Mouse (Mus musculus): ENCODE measurements around the gene Samm50. TPM values are rescaled to one million over a fixed set of nuclear protein-coding genes. Genes with fewer than 3 reads are reported as not detected.

Gene Samm50
- polyA plus RNA-seq, 1 experiment from 2014 or later = 87.8 TPM

GRCm38 (mm10) chr15:84231113-84231712, 39.2 kb downstream of the Samm50 start:
- 0 out of 2 replicates have a peak, but pooled peaks have one; percentile 7 for ATAC-seq (ENCODE audit: low FRiP score)
- peak overlapping the region; percentile 63 for H3K9ac ChIP-seq
- peak overlapping the region; percentile 43 for H3K4me3 ChIP-seq
- H3K36me3 ChIP-seq = no peaks in the 10 kb centered on the region
- H3K4me2 ChIP-seq (replicated peaks) = peak overlapping the region; percentile 93
- no peaks in the 10 kb centered on the region for H3K9me3 ChIP-seq (replicated peaks)
- peaks cover 54% of the 10 kb centered on the region for H3K4me1 ChIP-seq
- peak overlapping the region; percentile 71 for H3K27ac ChIP-seq
- H3K27me3 ChIP-seq = peaks cover 8% of the 10 kb centered on the region; the same call in 1 of the 2 replicates
- WGBS = 5% methylated on average over 15 of the region's 16 CpGs

GRCm38 (mm10) chr15:84231721-84232561, 39.9 kb downstream of the Samm50 start, which contains the start of gene Parvb:
Gene Parvb, plus strand, starts transcription at chr15:84232043.
- under 1% methylated on average over 47 of the region's 53 CpGs for WGBS
- peak; percentile 51 for ATAC-seq (ENCODE audit: low FRiP score)
- Histone ChIP-seq H3K36me3 (no peaks in the 10 kb centered on the region), H3K4me2 (replicated peaks) (peak within 1 kb of the TSS; percentile 93), H3K27me3 (peaks cover 8% of the 10 kb centered on the region; the same call in 1 of the 2 replicates), H3K4me1 (peaks cover 47% of the 10 kb centered on the region), H3K9ac (peak within 1 kb of the TSS; percentile 63), H3K9me3 (replicated peaks) (no peaks in the 10 kb centered on the region), H3K4me3 (peak within 1 kb of the TSS; percentile 43), H3K27ac (peak within 1 kb of the TSS; percentile 71)

DNA sequence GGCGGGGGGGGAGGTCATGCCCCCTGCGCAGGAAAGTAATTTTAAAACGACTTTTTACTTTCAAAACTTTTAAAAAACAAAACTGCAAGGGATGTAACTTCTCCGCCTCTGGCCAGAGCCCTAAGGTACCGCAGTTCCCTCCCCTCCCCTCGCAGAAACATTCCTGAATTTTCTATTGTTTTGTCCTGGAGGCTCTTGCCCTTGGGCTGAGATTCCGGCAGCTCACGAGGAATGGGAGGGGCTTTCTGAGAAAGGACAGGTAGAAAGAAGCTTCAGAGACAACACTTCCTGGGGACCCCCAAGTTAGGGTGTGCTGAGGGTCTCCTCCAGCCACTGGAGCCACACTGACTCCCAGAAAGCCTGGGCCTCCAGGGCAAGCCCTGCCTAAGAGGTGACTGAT, 40.6 kb downstream of the Samm50 start:
- 12% methylated on average over 8 of the region's 8 CpGs for WGBS
- no peak for ATAC-seq (ENCODE audit: low FRiP score)

GRCm38 (mm10) chr15:84234794-84235581, 42.9 kb downstream of the Samm50 start:
- Histone ChIP-seq H3K27me3 (peaks cover 5% of the 10 kb centered on the region; the same call in 1 of the 2 replicates), H3K27ac (peak overlapping the region; percentile 17; the same call in 1 of the 2 replicates), H3K4me1 (peaks cover 58% of the 10 kb centered on the region), H3K4me3 (no peak overlapping the region), H3K9ac (no peak overlapping the region), H3K9me3 (replicated peaks) (no peaks in the 10 kb centered on the region), H3K4me2 (replicated peaks) (no peak overlapping the region), H3K36me3 (no peaks in the 10 kb centered on the region)
- ATAC-seq (ENCODE audit: low FRiP score) = no peak
- 75% methylated on average over 7 of the region's 7 CpGs for WGBS

More for the DNA sequence above, 40.6 kb downstream of the Samm50 start:
- H3K27ac ChIP-seq = peak overlapping the region; percentile 71; the same call in 1 of the 2 replicates
- H3K36me3 ChIP-seq = no peaks in the 10 kb centered on the region
- H3K9me3 ChIP-seq (replicated peaks) = no peaks in the 10 kb centered on the region
- H3K9ac ChIP-seq = peak overlapping the region; percentile 63; the same call in 1 of the 2 replicates
- H3K27me3 ChIP-seq = peaks cover 8% of the 10 kb centered on the region; the same call in 1 of the 2 replicates
- peak overlapping the region; percentile 93 for H3K4me2 ChIP-seq (replicated peaks)
- H3K4me3 ChIP-seq = peak overlapping the region; percentile 43
- peaks cover 44% of the 10 kb centered on the region for H3K4me1 ChIP-seq

- H3K9me3 ChIP-seq (replicated peaks) = no peaks in the 10 kb centered on the region
- peaks cover 4% of the 10 kb centered on the region; the same call in 1 of the 2 replicates for H3K27me3 ChIP-seq
- 51% methylated on average over 7 of the region's 7 CpGs for WGBS
- H3K27ac ChIP-seq = peak overlapping the region; percentile 17; the same call in 1 of the 2 replicates
- H3K36me3 ChIP-seq = no peaks in the 10 kb centered on the region
- no peak overlapping the region for H3K4me3 ChIP-seq
- H3K4me1 ChIP-seq = peaks cover 55% of the 10 kb centered on the region
- no peak overlapping the region for H3K4me2 ChIP-seq (replicated peaks)
- no peak for ATAC-seq (ENCODE audit: low FRiP score)
- no peak overlapping the region for H3K9ac ChIP-seq
Observed at GRCm38 (mm10) chr15:84235646-84236045, 43.6 kb downstream of the Samm50 start.

DNA sequence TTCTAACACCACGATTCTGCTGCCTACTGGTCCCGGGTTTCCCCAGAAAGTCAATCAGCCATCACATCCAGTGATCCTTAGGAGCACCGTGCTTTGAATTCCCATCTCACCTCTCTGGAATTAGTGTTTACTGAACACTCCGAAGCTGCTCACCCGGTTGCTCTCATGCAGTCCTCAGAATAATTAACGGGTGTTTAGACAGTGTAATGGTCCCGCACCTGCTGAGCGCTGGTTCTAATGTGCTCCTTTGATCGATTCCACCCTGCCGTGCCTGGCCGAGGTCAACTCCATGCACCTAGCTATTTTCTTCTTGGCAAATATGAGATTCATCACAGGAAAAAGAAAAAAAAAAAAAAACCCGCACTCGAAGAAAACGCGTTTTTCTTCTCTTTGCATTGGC, 46.5 kb downstream of the Samm50 start:
- 33% methylated on average over 15 of the region's 15 CpGs for WGBS
- no peak overlapping the region for H3K4me2 ChIP-seq (replicated peaks)
- no peaks in the 10 kb centered on the region for H3K36me3 ChIP-seq
- H3K9me3 ChIP-seq (replicated peaks) = no peaks in the 10 kb centered on the region
- ATAC-seq (ENCODE audit: low FRiP score) = no peak
- no peak overlapping the region for H3K9ac ChIP-seq
- no peak overlapping the region for H3K4me3 ChIP-seq
- H3K27ac ChIP-seq = 0 out of 2 replicates have a peak overlapping the region, but pooled peaks have one; percentile 5
- H3K27me3 ChIP-seq = peaks cover 2% of the 10 kb centered on the region; the same call in 1 of the 2 replicates
- H3K4me1 ChIP-seq = peaks cover 35% of the 10 kb centered on the region

DNA sequence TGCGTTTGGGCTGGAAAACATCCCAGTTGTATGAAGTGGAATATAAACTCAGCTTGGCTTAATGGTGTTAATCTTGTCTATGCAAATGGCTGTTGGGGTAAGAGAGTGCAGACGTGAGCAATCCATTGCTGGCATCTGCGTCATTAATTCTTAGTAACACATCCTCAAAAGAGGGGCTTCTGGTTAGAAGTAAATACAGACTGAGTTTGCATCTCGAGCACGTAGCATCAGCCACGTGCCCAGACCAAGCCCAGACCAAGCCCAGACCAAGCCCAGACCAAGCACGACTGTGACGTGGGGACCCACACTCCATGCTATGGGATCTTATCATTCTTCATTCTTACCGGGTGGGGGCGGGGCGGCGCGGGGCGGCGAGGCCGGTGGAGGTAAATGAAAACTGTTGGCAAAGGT, 47.0 kb downstream of the Samm50 start:
- peak overlapping the region; percentile 25 for H3K4me2 ChIP-seq (replicated peaks)
- ATAC-seq (ENCODE audit: low FRiP score) = no peak

GRCm38 (mm10) chr15:84241520-84241919, 49.5 kb downstream of the Samm50 start:
- Histone ChIP-seq H3K9ac (no peak overlapping the region), H3K9me3 (replicated peaks) (no peaks in the 10 kb centered on the region), H3K4me1 (peaks cover 37% of the 10 kb centered on the region), H3K4me2 (replicated peaks) (no peak overlapping the region), H3K27me3 (no peaks in the 10 kb centered on the region; the same call in 1 of the 2 replicates), H3K4me3 (no peak overlapping the region), H3K27ac (no peak overlapping the region), H3K36me3 (no peaks in the 10 kb centered on the region)
- 42% methylated on average over 7 of the region's 7 CpGs for WGBS
- ATAC-seq (ENCODE audit: low FRiP score) = no peak

More for the DNA sequence above, 47.0 kb downstream of the Samm50 start:
- no peaks in the 10 kb centered on the region for H3K9me3 ChIP-seq (replicated peaks)
- H3K36me3 ChIP-seq = no peaks in the 10 kb centered on the region
- no peak overlapping the region for H3K9ac ChIP-seq
- whole genome bisulfite sequencing = 16% methylated on average over 16 of the region's 16 CpGs
- H3K27ac ChIP-seq = no peak overlapping the region
- no peaks in the 10 kb centered on the region; the same call in 1 of the 2 replicates for H3K27me3 ChIP-seq
- H3K4me3 ChIP-seq = no peak overlapping the region
- H3K4me1 ChIP-seq = peaks cover 35% of the 10 kb centered on the region

DNA sequence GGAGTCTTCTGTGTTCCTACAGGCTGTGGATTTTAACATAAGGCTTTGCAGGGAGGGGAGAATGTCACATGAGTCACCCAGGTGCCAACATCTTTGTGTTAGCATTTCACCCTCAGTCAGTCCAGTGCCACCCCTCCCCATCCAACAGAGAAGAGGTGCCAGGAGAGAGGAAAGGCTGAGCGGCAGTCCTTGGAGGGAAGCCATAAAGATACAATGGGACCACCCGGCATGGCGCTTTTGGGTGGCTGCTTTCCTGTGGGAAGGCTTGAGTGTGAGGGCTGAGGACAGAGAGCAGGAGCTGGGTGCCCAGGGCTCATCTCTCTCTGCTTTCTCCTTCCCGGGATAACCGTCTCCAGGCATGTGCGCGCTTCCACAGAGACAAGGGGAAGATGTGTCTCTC, 53.1 kb downstream of the Samm50 start:
- H3K36me3 ChIP-seq = no peaks in the 10 kb centered on the region
- H3K4me3 ChIP-seq = no peak overlapping the region
- H3K27me3 ChIP-seq = no peaks in the 10 kb centered on the region
- H3K4me2 ChIP-seq (replicated peaks) = no peak overlapping the region
- H3K9me3 ChIP-seq (replicated peaks) = no peaks in the 10 kb centered on the region; the same call in 1 of the 2 replicates
- peaks cover 15% of the 10 kb centered on the region for H3K4me1 ChIP-seq
- H3K27ac ChIP-seq = peak overlapping the region; percentile 52
- ATAC-seq (ENCODE audit: low FRiP score) = no peak
- no peak overlapping the region for H3K9ac ChIP-seq
- WGBS = 75% methylated on average over 7 of the region's 7 CpGs

DNA sequence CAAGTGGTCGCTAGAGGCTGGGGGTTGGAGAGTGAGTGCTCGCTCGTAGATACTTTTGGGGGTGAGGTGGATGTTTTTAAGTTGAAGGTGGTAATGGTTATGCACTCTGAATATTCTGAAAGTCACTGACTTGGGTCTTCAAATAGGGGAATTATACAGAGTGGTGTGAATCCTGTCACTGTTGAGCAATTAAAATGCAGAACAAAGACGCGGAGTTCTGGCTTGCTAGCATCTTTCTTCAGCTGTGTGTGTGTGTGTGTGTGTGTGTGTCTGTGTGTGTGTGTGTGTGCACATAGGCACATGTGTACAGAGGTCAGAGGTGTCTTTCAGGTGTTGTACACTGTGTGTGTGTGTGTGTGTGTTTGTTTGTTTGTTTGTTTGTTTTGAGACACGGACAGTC, 54.2 kb downstream of the Samm50 start:
- Histone ChIP-seq H3K36me3 (no peaks in the 10 kb centered on the region), H3K27me3 (no peaks in the 10 kb centered on the region), H3K9ac (no peak overlapping the region), H3K27ac (no peak overlapping the region), H3K9me3 (replicated peaks) (no peaks in the 10 kb centered on the region; the same call in 1 of the 2 replicates), H3K4me3 (no peak overlapping the region), H3K4me2 (replicated peaks) (no peak overlapping the region), H3K4me1 (peaks cover 17% of the 10 kb centered on the region)
- ATAC-seq (ENCODE audit: low FRiP score) = no peak
- 92% methylated on average over 6 of the region's 6 CpGs for WGBS

GRCm38 (mm10) chr15:84247309-84247708, 55.3 kb downstream of the Samm50 start:
- ATAC-seq (ENCODE audit: low FRiP score) = no peak
- no peak overlapping the region for H3K27ac ChIP-seq
- WGBS = 95% methylated on average over 3 of the region's 3 CpGs

More at GRCm38 (mm10) chr15:84247309-84247708, 55.3 kb downstream of the Samm50 start:
- no peaks in the 10 kb centered on the region for H3K27me3 ChIP-seq
- H3K9me3 ChIP-seq (replicated peaks) = no peaks in the 10 kb centered on the region; the same call in 1 of the 2 replicates
- peaks cover 21% of the 10 kb centered on the region for H3K4me1 ChIP-seq
- no peak overlapping the region for H3K9ac ChIP-seq
- H3K4me3 ChIP-seq = no peak overlapping the region
- H3K36me3 ChIP-seq = no peaks in the 10 kb centered on the region
- H3K4me2 ChIP-seq (replicated peaks) = no peak overlapping the region
